Mouse (Mus musculus) liver, adult 2 months (tissue): ENCODE data around the gene Gm10322.

Source experiments
- CTCF ChIP-seq: fragments of 200-500 bp; IDR thresholded peaks from 2 replicates; pipeline ENCODE4 v1.5.1; 2011; ENCODE audit warnings: low read depth, low read length, control low read depth
- POLR2A ChIP-seq: fragments of 200-500 bp; IDR thresholded peaks from 2 replicates; pipeline ENCODE4 v1.6.1; 2011; ENCODE audit warnings: low read length, control low read depth; ENCODE audit not compliant: insufficient read depth; ENCODE audit errors: extremely low read depth

- no peak for TF ChIP-seq CTCF
- no peak for TF ChIP-seq POLR2A
Measured at GRCm38 (mm10) chr10:59589856-59590255, 26.0 kb upstream of the Gm10322 start.
